9 mouse cellular contexts compared by ENCODE assay signal in the genomic region with DNA sequence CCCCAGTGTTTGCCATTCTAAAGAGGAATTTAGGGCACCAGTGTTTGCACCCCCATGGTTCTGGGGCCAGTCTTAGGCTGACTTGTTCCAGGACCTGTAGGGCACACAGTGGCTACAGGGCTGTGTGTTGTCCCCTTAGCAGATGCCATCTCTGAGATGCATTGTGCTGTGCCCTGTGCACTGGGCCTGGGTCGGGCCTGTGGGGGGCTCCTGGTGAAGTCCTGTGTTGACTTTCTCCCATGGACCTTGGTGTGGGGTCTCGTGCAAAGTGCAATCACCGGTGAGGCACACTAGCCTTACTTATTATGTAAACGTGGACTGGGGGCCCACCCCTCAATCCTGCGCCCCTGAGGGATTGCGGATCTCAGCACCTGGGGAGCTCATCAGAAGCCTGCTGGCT. TPM values are rescaled to one million over a fixed set of nuclear protein-coding genes. Genes with fewer than 3 reads are reported as not detected.
DNase-seq lines count a peak whose midpoint lies in the region; ATAC-seq lines count a peak whose summit lies in the region.
"Had no signal": no experiment of that assay in that cellular context is flagged by ENCODE, and none has a peak within 500 bp of the region (broad histone marks: within the 10 kb centered on the region; RNA-seq: fewer than 3 reads in every experiment).

No protein-coding gene starts in this region.

- H3K9me3 ChIP-seq in forebrain, embryonic 10.5 days: no peaks in the 10 kb centered on the region
- H3K9me3 ChIP-seq in forebrain, embryonic 16.5 days (ENCODE audit: control insufficient read depth, low read length): no peaks in the 10 kb centered on the region
- no peaks in the 10 kb centered on the region for H3K9me3 ChIP-seq in kidney, embryonic 15.5 days (replicated peaks)
- H3K9me3 ChIP-seq in hindbrain, embryonic 12.5 days (replicated peaks): no peaks in the 10 kb centered on the region
- H3K9me3 ChIP-seq in liver, embryonic 15.5 days (replicated peaks): no peaks in the 10 kb centered on the region

- H3K9ac ChIP-seq in forebrain, embryonic 16.5 days (replicated peaks; ENCODE audit: low read depth, low read length): no peak overlapping the region
- 0 out of 2 replicates have a peak overlapping the region, but pooled peaks have one; percentile 26 for H3K9ac ChIP-seq in kidney, embryonic 15.5 days
- H3K9ac ChIP-seq in hindbrain, embryonic 12.5 days: 0 out of 2 replicates have a peak overlapping the region, but pooled peaks have one; percentile 5
- H3K9ac ChIP-seq in liver, embryonic 15.5 days: no peak overlapping the region

- peaks cover 62% of the 10 kb centered on the region for H3K36me3 ChIP-seq in forebrain, embryonic 10.5 days (replicated peaks)
- peaks cover 8% of the 10 kb centered on the region for H3K36me3 ChIP-seq in forebrain, embryonic 16.5 days (ENCODE audit: control insufficient read depth, insufficient read depth)
- H3K36me3 ChIP-seq in kidney, embryonic 15.5 days: peaks cover 51% of the 10 kb centered on the region
- H3K36me3 ChIP-seq in hindbrain, embryonic 12.5 days: peaks cover 31% of the 10 kb centered on the region
- H3K36me3 ChIP-seq in liver, embryonic 15.5 days (replicated peaks): peaks cover 40% of the 10 kb centered on the region

- WGBS in forebrain, embryonic 10.5 days: 83% methylated on average over 6 of the region's 6 CpGs
- WGBS in forebrain, embryonic 16.5 days: 76% methylated on average over 6 of the region's 6 CpGs
- WGBS in kidney, embryonic 15.5 days: 72% methylated on average over 6 of the region's 6 CpGs
- 77% methylated on average over 6 of the region's 6 CpGs for WGBS in hindbrain, embryonic 12.5 days
- 68% methylated on average over 6 of the region's 6 CpGs for WGBS in liver, embryonic 15.5 days (ENCODE audit: insufficient replicate concordance)

- peaks cover 74% of the 10 kb centered on the region for H3K27me3 ChIP-seq in forebrain, embryonic 10.5 days (ENCODE audit: poor library complexity, severe bottlenecking)
- H3K27me3 ChIP-seq in forebrain, embryonic 16.5 days (replicated peaks; ENCODE audit: control insufficient read depth, insufficient read depth, low read length): peaks cover 6% of the 10 kb centered on the region
- no peaks in the 10 kb centered on the region for H3K27me3 ChIP-seq in kidney, embryonic 15.5 days
- H3K27me3 ChIP-seq in hindbrain, embryonic 12.5 days: peaks cover 38% of the 10 kb centered on the region
- no peaks in the 10 kb centered on the region for H3K27me3 ChIP-seq in liver, embryonic 15.5 days

- no peak overlapping the region for H3K27ac ChIP-seq in forebrain, embryonic 10.5 days
- H3K27ac ChIP-seq in forebrain, embryonic 16.5 days (ENCODE audit: low read length): no peak overlapping the region
- peak overlapping the region; percentile 58; the same call in 1 of the 2 replicates for H3K27ac ChIP-seq in kidney, embryonic 15.5 days
- no peak overlapping the region for H3K27ac ChIP-seq in hindbrain, embryonic 12.5 days
- H3K27ac ChIP-seq in liver, embryonic 15.5 days (replicated peaks): peak overlapping the region; percentile 30; the same call in 1 of the 2 replicates

- H3K4me2 ChIP-seq in forebrain, embryonic 16.5 days (ENCODE audit: low read length): no peak overlapping the region
- H3K4me2 ChIP-seq in kidney, embryonic 15.5 days: peak overlapping the region; percentile 32
- peak overlapping the region; percentile 19; the same call in 1 of the 2 replicates for H3K4me2 ChIP-seq in hindbrain, embryonic 12.5 days (replicated peaks)
- peak overlapping the region; percentile 23 for H3K4me2 ChIP-seq in liver, embryonic 15.5 days

- no peak for ATAC-seq in forebrain, embryonic 16.5 days
- no peak for ATAC-seq in kidney, embryonic 15.5 days (replicated peaks; ENCODE audit: low FRiP score)
- no peak for ATAC-seq in hindbrain, embryonic 12.5 days (ENCODE audit: low FRiP score)
- no peak for ATAC-seq in liver, embryonic 15.5 days (ENCODE audit: insufficient read depth)
- ATAC-seq in frontal cortex, adult (ENCODE audit: low TSS enrichment): no peak

- peaks cover 82% of the 10 kb centered on the region for H3K4me1 ChIP-seq in forebrain, embryonic 10.5 days
- peaks cover 45% of the 10 kb centered on the region for H3K4me1 ChIP-seq in forebrain, embryonic 16.5 days (replicated peaks; ENCODE audit: control insufficient read depth, insufficient read depth, low read length)
- H3K4me1 ChIP-seq in kidney, embryonic 15.5 days: peaks cover 74% of the 10 kb centered on the region
- H3K4me1 ChIP-seq in hindbrain, embryonic 12.5 days: peaks cover 49% of the 10 kb centered on the region
- peaks cover 73% of the 10 kb centered on the region for H3K4me1 ChIP-seq in liver, embryonic 15.5 days (replicated peaks)

- DNase-seq in forebrain, embryonic 10.5 days (ENCODE audit: extremely low spot score, low spot score): no peak
- DNase-seq in kidney, adult 11 months: no peak
- DNase-seq in spleen, postnatal 10 days (ENCODE audit: low spot score in 2 of 2): no peak
- DNase-seq: cerebellum, postnatal 36 days had no signal

- peak overlapping the region; percentile 3; the same call in 1 of the 2 replicates for H3K4me3 ChIP-seq in forebrain, embryonic 10.5 days
- no peak overlapping the region for H3K4me3 ChIP-seq in forebrain, embryonic 16.5 days (replicated peaks; ENCODE audit: low read length)
- H3K4me3 ChIP-seq in kidney, embryonic 15.5 days (replicated peaks): peak overlapping the region; percentile 6; the same call in 1 of the 2 replicates
- no peak overlapping the region for H3K4me3 ChIP-seq in hindbrain, embryonic 12.5 days
- no peak overlapping the region for H3K4me3 ChIP-seq in liver, embryonic 15.5 days (replicated peaks)

RNA-seq across cellular contexts. Expression of gene Aes, which starts 3.1 kb away (rescaled TPM):
- polyA plus RNA-seq in forebrain, embryonic 10.5 days (2016; fragmentation: Nextera tagmentation; extraction: Ambion mirVana): 276 and 283 TPM in 2 replicates
- polyA plus RNA-seq in forebrain, embryonic 16.5 days (2015; fragmentation: Nextera tagmentation; extraction: Ambion mirVana): 632 and 683 TPM in 2 replicates
- polyA plus RNA-seq in kidney, embryonic 15.5 days (2015; fragmentation: Nextera tagmentation; extraction: Ambion mirVana): 535 and 630 TPM in 2 replicates
- 476 and 504 TPM in 2 replicates for polyA plus RNA-seq in hindbrain, embryonic 12.5 days (2016; fragmentation: Nextera tagmentation; extraction: Ambion mirVana)
- 243 and 271 TPM in 2 replicates for polyA plus RNA-seq in liver, embryonic 15.5 days (2015; fragmentation: Nextera tagmentation; extraction: Ambion mirVana)

RNA-seq across cellular contexts. Expression of gene Tle2, which starts 11.9 kb away (rescaled TPM):
- 4.1 and 4.3 TPM in 2 replicates for polyA plus RNA-seq in forebrain, embryonic 10.5 days (2016; fragmentation: Nextera tagmentation; extraction: Ambion mirVana)
- 27.1 and 32.6 TPM in 2 replicates for polyA plus RNA-seq in forebrain, embryonic 16.5 days (2015; fragmentation: Nextera tagmentation; extraction: Ambion mirVana)
- polyA plus RNA-seq in kidney, embryonic 15.5 days (2015; fragmentation: Nextera tagmentation; extraction: Ambion mirVana): 39.3 and 45.6 TPM in 2 replicates
- polyA plus RNA-seq in hindbrain, embryonic 12.5 days (2016; fragmentation: Nextera tagmentation; extraction: Ambion mirVana): 30.6 and 32.1 TPM in 2 replicates
- 2.2 and 2.6 TPM in 2 replicates for polyA plus RNA-seq in liver, embryonic 15.5 days (2015; fragmentation: Nextera tagmentation; extraction: Ambion mirVana)

RNA-seq across cellular contexts. Expression of gene Gna11, which starts 17.4 kb away (rescaled TPM):
- polyA plus RNA-seq in forebrain, embryonic 10.5 days (2016; fragmentation: Nextera tagmentation; extraction: Ambion mirVana): 73.4 and 77.2 TPM in 2 replicates
- polyA plus RNA-seq in forebrain, embryonic 16.5 days (2015; fragmentation: Nextera tagmentation; extraction: Ambion mirVana): 106 and 112 TPM in 2 replicates
- polyA plus RNA-seq in kidney, embryonic 15.5 days (2015; fragmentation: Nextera tagmentation; extraction: Ambion mirVana): 79.0 and 88.6 TPM in 2 replicates
- polyA plus RNA-seq in hindbrain, embryonic 12.5 days (2016; fragmentation: Nextera tagmentation; extraction: Ambion mirVana): 75.2 and 76.3 TPM in 2 replicates
- 20.3 and 24.6 TPM in 2 replicates for polyA plus RNA-seq in liver, embryonic 15.5 days (2015; fragmentation: Nextera tagmentation; extraction: Ambion mirVana)

RNA-seq across cellular contexts. Expression of gene Gna15, which starts 38.4 kb away (rescaled TPM):
- 0.84 and 1.1 TPM in 2 replicates for polyA plus RNA-seq in forebrain, embryonic 10.5 days (2016; fragmentation: Nextera tagmentation; extraction: Ambion mirVana)
- 0.42 and 0.76 TPM in 2 replicates for polyA plus RNA-seq in forebrain, embryonic 16.5 days (2015; fragmentation: Nextera tagmentation; extraction: Ambion mirVana)
- polyA plus RNA-seq in kidney, embryonic 15.5 days (2015; fragmentation: Nextera tagmentation; extraction: Ambion mirVana): 0.89 and 1.00 TPM in 2 replicates
- 0.75 and 0.82 TPM in 2 replicates for polyA plus RNA-seq in hindbrain, embryonic 12.5 days (2016; fragmentation: Nextera tagmentation; extraction: Ambion mirVana)
- polyA plus RNA-seq in liver, embryonic 15.5 days (2015; fragmentation: Nextera tagmentation; extraction: Ambion mirVana): 4.3 and 5.6 TPM in 2 replicates

RNA-seq across cellular contexts. Expression of gene Tle6, which starts 38.5 kb away (rescaled TPM):
- polyA plus RNA-seq in forebrain, embryonic 10.5 days (2016; fragmentation: Nextera tagmentation; extraction: Ambion mirVana): 2.8 and 3.1 TPM in 2 replicates
- 3.5 and 3.7 TPM in 2 replicates for polyA plus RNA-seq in forebrain, embryonic 16.5 days (2015; fragmentation: Nextera tagmentation; extraction: Ambion mirVana)
- 15.6 and 16.8 TPM in 2 replicates for polyA plus RNA-seq in kidney, embryonic 15.5 days (2015; fragmentation: Nextera tagmentation; extraction: Ambion mirVana)
- polyA plus RNA-seq in hindbrain, embryonic 12.5 days (2016; fragmentation: Nextera tagmentation; extraction: Ambion mirVana): 8.2 and 8.3 TPM in 2 replicates
- polyA plus RNA-seq in liver, embryonic 15.5 days (2015; fragmentation: Nextera tagmentation; extraction: Ambion mirVana): 3.5 TPM in 2 replicates

Comparison
In these comparisons a context has a peak if more than half of its experiments do, and no peak if none do; other contexts are left out.
1. H3K4me3 ChIP-seq: peak in forebrain, embryonic 10.5 days (single experiment) and kidney, embryonic 15.5 days (single experiment); none in forebrain, embryonic 16.5 days (single experiment), hindbrain, embryonic 12.5 days (single experiment) and liver, embryonic 15.5 days (single experiment).
2. H3K27ac ChIP-seq: peak in kidney, embryonic 15.5 days (single experiment) and liver, embryonic 15.5 days (single experiment); none in forebrain, embryonic 10.5 days (single experiment), forebrain, embryonic 16.5 days (single experiment) and hindbrain, embryonic 12.5 days (single experiment).
3. H3K9ac ChIP-seq: peak in kidney, embryonic 15.5 days (single experiment) and hindbrain, embryonic 12.5 days (single experiment); none in forebrain, embryonic 16.5 days (single experiment) and liver, embryonic 15.5 days (single experiment).